Mouse (Mus musculus) C2C12 (cell line): ENCODE measurements at regions not wholly inside any gene's neighbourhood (a gene's known extent, or its start where the extent isn't known, plus 50 kb on each side); places are given as distances from the start of the nearest gene placed in this dataset.

Experiments
- CEBPB ChIP-seq: IDR thresholded peaks from one replicate; pipeline ENCODE4 v1.6.1; 2011; ENCODE audit warnings: low read depth, mild to moderate bottlenecking, control low read depth, moderate library complexity
- CTCF ChIP-seq: IDR thresholded peaks from one replicate; pipeline ENCODE4 v1.5.1; 2011; ENCODE audit not compliant: control insufficient read depth, insufficient read depth, insufficient read length
- MAX ChIP-seq: IDR thresholded peaks from one replicate; pipeline ENCODE4 v1.6.1; 2011; ENCODE audit warnings: mild to moderate bottlenecking, control low read depth
- MYOG ChIP-seq: IDR thresholded peaks from one replicate; pipeline ENCODE4 v1.6.1; 2011; ENCODE audit not compliant: control insufficient read depth, insufficient read length; ENCODE audit errors: extremely low read depth
- USF1 ChIP-seq: IDR thresholded peaks from one replicate; pipeline ENCODE4 v1.6.1; 2011; ENCODE audit warnings: low read depth, mild to moderate bottlenecking, control low read depth, moderate library complexity

DNA sequence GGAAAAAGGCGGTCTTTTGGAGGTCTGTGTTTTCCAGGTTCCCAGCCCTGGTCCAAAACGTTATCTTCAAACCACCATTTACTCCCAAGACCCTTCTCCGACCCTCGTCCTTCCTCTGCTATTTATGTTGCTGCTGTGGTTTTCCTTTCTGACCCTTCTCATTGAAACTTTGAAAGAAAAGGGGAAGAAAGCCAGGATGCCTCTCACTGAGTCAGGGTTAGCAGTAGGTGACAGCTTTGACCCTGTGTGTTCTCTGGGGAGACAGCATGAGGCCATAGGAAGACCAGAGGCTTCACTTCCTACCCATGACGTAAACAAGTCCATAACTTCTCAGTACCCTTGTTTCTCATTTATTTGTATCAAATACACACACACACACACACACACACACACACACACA lies 166.1 kb downstream of the Gsdmc2 start:
- TF ChIP-seq CTCF (no peak), MAX (no peak), USF1 (no peak), MYOG (no peak), CEBPB (no peak)
